Mouse (Mus musculus): ENCODE measurements around the gene 2310039H08Rik. TPM values are rescaled to one million over a fixed set of nuclear protein-coding genes. Genes with fewer than 3 reads are reported as not detected.

The 2310039H08Rik gene
- polyA plus RNA-seq, 1 experiment from 2014 or later = 192 TPM

DNA sequence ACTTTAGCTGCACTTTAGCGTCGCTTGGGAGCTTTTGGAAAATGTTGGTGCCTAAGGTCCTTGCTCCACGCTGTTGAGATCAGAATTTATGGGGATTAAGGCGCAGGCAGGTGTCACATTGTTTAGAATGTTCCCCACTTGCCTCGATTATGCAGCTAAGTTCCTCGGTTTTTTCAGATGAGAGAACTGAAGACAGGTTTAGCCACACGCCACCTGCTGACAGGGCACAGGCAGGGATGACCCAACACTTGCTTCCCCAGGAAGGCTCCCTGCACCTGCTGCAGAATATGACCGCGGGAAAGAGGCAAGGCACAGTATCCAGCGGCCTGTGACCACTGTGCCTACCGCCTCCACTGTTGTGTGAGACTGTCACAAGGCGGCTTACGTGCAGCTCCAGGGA, 43.9 kb downstream of the 2310039H08Rik start:
- H3K36me3 ChIP-seq (replicated peaks; ENCODE audit: insufficient read depth, low read length) = peaks cover 42% of the 10 kb centered on the region
- no peak overlapping the region for H3K4me3 ChIP-seq (ENCODE audit: low read depth, low read length)
- H3K9ac ChIP-seq (replicated peaks) = no peak overlapping the region
- 80% methylated on average over 13 of the region's 13 CpGs for WGBS (ENCODE audit: insufficient replicate concordance)
- TF ChIP-seq EP300 (IDR thresholded peaks at IDR 0.05; ENCODE audit: low read depth) (no peak), CTCF (IDR thresholded peaks at IDR 0.05; ENCODE audit: low read depth) (no peak)
- H3K27me3 ChIP-seq (ENCODE audit: insufficient read depth, low read length) = no peaks in the 10 kb centered on the region
- ATAC-seq (no peak), DNase-seq (no peak)
- no peak overlapping the region for H3K4me2 ChIP-seq (ENCODE audit: low read depth, low read length)
- no peak overlapping the region for H3K27ac ChIP-seq (ENCODE audit: low read depth)
- no peaks in the 10 kb centered on the region for H3K9me3 ChIP-seq (ENCODE audit: low read length)
- peaks cover 4% of the 10 kb centered on the region; the same call in 1 of the 2 replicates for H3K4me1 ChIP-seq (ENCODE audit: insufficient read depth)

- no peaks in the 10 kb centered on the region for H3K27me3 ChIP-seq (ENCODE audit: insufficient read depth, low read length)
- no peak overlapping the region; the same call in 1 of the 2 replicates for H3K9ac ChIP-seq (replicated peaks)
- ATAC-seq (peak; percentile 86), DNase-seq (peak; percentile 27)
- peaks cover 37% of the 10 kb centered on the region for H3K36me3 ChIP-seq (replicated peaks; ENCODE audit: insufficient read depth, low read length)
- 61% methylated on average over 12 of the region's 12 CpGs for WGBS (ENCODE audit: insufficient replicate concordance)
- no peaks in the 10 kb centered on the region for H3K9me3 ChIP-seq (ENCODE audit: low read length)
- peaks cover 4% of the 10 kb centered on the region; the same call in 1 of the 2 replicates for H3K4me1 ChIP-seq (ENCODE audit: insufficient read depth)
- H3K4me2 ChIP-seq (ENCODE audit: low read depth, low read length) = peak overlapping the region; percentile 60
- TF ChIP-seq CTCF (IDR thresholded peaks at IDR 0.05; ENCODE audit: low read depth) (no peak), EP300 (IDR thresholded peaks at IDR 0.05; ENCODE audit: low read depth) (peak; percentile 67; the same call in 1 of the 2 replicates)
- peak overlapping the region; percentile 8; the same call in 1 of the 2 replicates for H3K4me3 ChIP-seq (ENCODE audit: low read depth, low read length)
- H3K27ac ChIP-seq (ENCODE audit: low read depth) = peak overlapping the region; percentile 26
Observed at GRCm38 (mm10) chr17:46817734-46818158, 45.3 kb downstream of the 2310039H08Rik start.

DNA sequence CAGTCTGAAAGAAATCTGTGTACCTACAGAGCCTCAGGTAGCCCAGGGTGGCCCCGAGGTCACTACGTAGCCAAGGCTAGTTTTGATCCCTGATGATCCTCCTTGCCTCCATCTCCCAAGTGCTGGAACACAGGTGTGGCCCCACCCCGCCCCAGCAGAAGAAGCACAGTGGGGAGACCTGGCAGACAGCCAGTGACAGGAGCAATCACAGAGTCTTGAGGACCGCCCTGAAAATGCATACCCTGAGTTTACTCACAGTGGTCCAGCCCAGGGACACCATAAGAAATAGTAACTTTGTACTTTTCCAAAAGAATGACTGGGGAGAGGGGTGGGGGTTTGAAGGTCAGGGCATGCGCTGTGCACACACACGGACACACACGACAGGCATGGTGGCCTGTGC, 48.2 kb downstream of the 2310039H08Rik start:
- Histone ChIP-seq H3K4me3 (ENCODE audit: low read depth, low read length) (no peak overlapping the region), H3K4me1 (ENCODE audit: insufficient read depth) (peaks cover 4% of the 10 kb centered on the region; the same call in 1 of the 2 replicates), H3K9ac (replicated peaks) (no peak overlapping the region), H3K27me3 (ENCODE audit: insufficient read depth, low read length) (no peaks in the 10 kb centered on the region), H3K27ac (ENCODE audit: low read depth) (no peak overlapping the region), H3K9me3 (ENCODE audit: low read length) (no peaks in the 10 kb centered on the region), H3K4me2 (ENCODE audit: low read depth, low read length) (no peak overlapping the region), H3K36me3 (replicated peaks; ENCODE audit: insufficient read depth, low read length) (peaks cover 48% of the 10 kb centered on the region)
- ATAC-seq (no peak), DNase-seq (no peak)
- 92% methylated on average over 7 of the region's 7 CpGs for WGBS (ENCODE audit: insufficient replicate concordance)
- TF ChIP-seq EP300 (IDR thresholded peaks at IDR 0.05; ENCODE audit: low read depth) = no peak
- no peak for TF ChIP-seq CTCF (IDR thresholded peaks at IDR 0.05; ENCODE audit: low read depth)

Other genes with a start within 250 kb of the 2310039H08Rik start
- gene Cul9, start 226.2 kb upstream of the 2310039H08Rik start, polyA plus RNA-seq (2015; fragmentation: Nextera tagmentation; extraction: Ambion mirVana) = 1.0 and 1.3 TPM in 2 replicates
- gene Srf, start 216.5 kb upstream of the 2310039H08Rik start, polyA plus RNA-seq (2015; fragmentation: Nextera tagmentation; extraction: Ambion mirVana) = 1.3 and 1.9 TPM in 2 replicates
- gene Ptk7, start 143.1 kb upstream of the 2310039H08Rik start, polyA plus RNA-seq (2015; fragmentation: Nextera tagmentation; extraction: Ambion mirVana) = 3.0 and 3.5 TPM in 2 replicates
- gene Klc4, start 126.6 kb upstream of the 2310039H08Rik start, polyA plus RNA-seq (2015; fragmentation: Nextera tagmentation; extraction: Ambion mirVana) = 10.7 and 12.6 TPM in 2 replicates
- 75.2 and 79.3 TPM in 2 replicates for gene Mrpl2, start 126.4 kb upstream of the 2310039H08Rik start, polyA plus RNA-seq (2015; fragmentation: Nextera tagmentation; extraction: Ambion mirVana)
- 5.2 and 6.2 TPM in 2 replicates for gene Cul7, start 122.3 kb upstream of the 2310039H08Rik start, polyA plus RNA-seq (2015; fragmentation: Nextera tagmentation; extraction: Ambion mirVana)
- gene Rrp36, start 98.3 kb upstream of the 2310039H08Rik start, polyA plus RNA-seq (2015; fragmentation: Nextera tagmentation; extraction: Ambion mirVana) = 28.1 and 28.2 TPM in 2 replicates
- gene Mea1, start 93.8 kb upstream of the 2310039H08Rik start, polyA plus RNA-seq (2015; fragmentation: Nextera tagmentation; extraction: Ambion mirVana) = 52.3 and 56.9 TPM in 2 replicates
- 60.0 and 63.0 TPM in 2 replicates for gene Klhdc3, start 91.7 kb upstream of the 2310039H08Rik start, polyA plus RNA-seq (2015; fragmentation: Nextera tagmentation; extraction: Ambion mirVana)
- 11.2 and 12.5 TPM in 2 replicates for gene Ppp2r5d, start 67.5 kb upstream of the 2310039H08Rik start, polyA plus RNA-seq (2015; fragmentation: Nextera tagmentation; extraction: Ambion mirVana)
- 11.6 and 12.6 TPM in 2 replicates for gene Pex6, start 61.2 kb upstream of the 2310039H08Rik start, polyA plus RNA-seq (2015; fragmentation: Nextera tagmentation; extraction: Ambion mirVana)
- 707 and 780 TPM in 2 replicates for gene Gnmt, start 43.5 kb upstream of the 2310039H08Rik start, polyA plus RNA-seq (2015; fragmentation: Nextera tagmentation; extraction: Ambion mirVana)
- 23.0 and 24.1 TPM in 2 replicates for gene Cnpy3, start 20.4 kb upstream of the 2310039H08Rik start, polyA plus RNA-seq (2015; fragmentation: Nextera tagmentation; extraction: Ambion mirVana)
- gene Ptcra, start 8.9 kb upstream of the 2310039H08Rik start, polyA plus RNA-seq (2015; fragmentation: Nextera tagmentation; extraction: Ambion mirVana) = 0.11 and 0.14 TPM in 2 replicates
- gene Rpl7l1, start 10.0 kb downstream of the 2310039H08Rik start, polyA plus RNA-seq (2015; fragmentation: Nextera tagmentation; extraction: Ambion mirVana) = 63.6 and 64.1 TPM in 2 replicates
- gene Bicral, start 85.8 kb downstream of the 2310039H08Rik start, polyA plus RNA-seq (2015; fragmentation: Nextera tagmentation; extraction: Ambion mirVana) = 1.8 and 1.9 TPM in 2 replicates
- gene Tbcc, start 118.0 kb downstream of the 2310039H08Rik start, polyA plus RNA-seq (2015; fragmentation: Nextera tagmentation; extraction: Ambion mirVana) = 24.1 and 30.1 TPM in 2 replicates
- not detected in 2 replicates for gene Prph2, start 137.8 kb downstream of the 2310039H08Rik start, polyA plus RNA-seq (2015; fragmentation: Nextera tagmentation; extraction: Ambion mirVana)
- gene Ubr2, start 237.9 kb downstream of the 2310039H08Rik start, polyA plus RNA-seq (2015; fragmentation: Nextera tagmentation; extraction: Ambion mirVana) = 6.1 and 6.6 TPM in 2 replicates